Mouse (Mus musculus) gastrocnemius, adult 2 months (tissue): ENCODE measurements around the gene Acsl1. TPM values are rescaled to one million over a fixed set of nuclear protein-coding genes. Genes with fewer than 3 reads are reported as not detected.

ENCODE experiments used
- DNase-seq: peaks from one replicate; pipeline ENCODE4 v3.0.0; 2022
- H3K27ac ChIP-seq: fragments of 200-600 bp; 2 replicates; pipeline ENCODE4 v1.8.1; 2022; ENCODE audit warnings: mild to moderate bottlenecking
- H3K4me3 ChIP-seq: fragments of 200-600 bp; 2 replicates; pipeline ENCODE4 v1.8.1; 2022; ENCODE audit warnings: mild to moderate bottlenecking, moderate library complexity
- CTCF ChIP-seq: fragments of 200-600 bp; IDR thresholded peaks from 2 replicates; pipeline ENCODE4 v1.8.1; 2022; ENCODE audit warnings: antibody characterized with exemption, mild to moderate bottlenecking, moderate library complexity
- intact Hi-C: fragments of 180-260 bp; cut with DNase I; formaldehyde crosslinking; loops from one replicate; pipeline ENCODE4 v1.15.1; 2025
- long read RNA-seq, 2 experiments: library from polyadenylated mRNA; stranded (forward); transcript quantifications; one replicate each; pipeline ENCODE4 v2.0.0; 2021
- total RNA-seq, 2 experiments: library from RNA; stranded (reverse); gene quantifications; 2 replicates each; pipeline ENCODE4 v1.2.3; 2021

The Acsl1 gene
- 100 to 1,000 TPM; 224 to 367 TPM for total RNA-seq
- long read RNA-seq, experiment 1, transcript Acsl1-203 (21 exons, 3,429 nt): minor isoform, 87 of 296 reads
- long read RNA-seq, experiment 1, transcript Acsl1-201 (21 exons, 3,897 nt): major isoform, 142 of 296 reads
- long read RNA-seq, experiment 1, partial matches to known transcripts: 34 of 296 reads
- long read RNA-seq, experiment 1, other reads (novel, unspliced or antisense): 30 of 296 reads
- long read RNA-seq, experiment 2, transcript Acsl1-201 (21 exons, 3,897 nt): major isoform, 122 of 290 reads
- long read RNA-seq, experiment 2, transcript Acsl1-203 (21 exons, 3,429 nt): minor isoform, 109 of 290 reads
- long read RNA-seq, experiment 2, partial matches to known transcripts: 36 of 290 reads
- long read RNA-seq, experiment 2, other reads (novel, unspliced or antisense): 22 of 290 reads

- intact Hi-C loops: loop anchor here (2.0 to 10.0 kb wide), 4 partner anchors 41 to 226 kb away; no protein-coding TSS in a partner anchor
- peak; percentile 100 for DNase-seq
- H3K27ac ChIP-seq: peak within 1 kb of the TSS; percentile 96
- H3K4me3 ChIP-seq: peak within 1 kb of the TSS; percentile 96
- no peak for TF ChIP-seq CTCF
These were observed at the start of gene Acsl1 for GRCm38 (mm10) chr8:46470792-46471781. Gene Acsl1, plus strand, starts transcription at chr8:46471037.

DNA sequence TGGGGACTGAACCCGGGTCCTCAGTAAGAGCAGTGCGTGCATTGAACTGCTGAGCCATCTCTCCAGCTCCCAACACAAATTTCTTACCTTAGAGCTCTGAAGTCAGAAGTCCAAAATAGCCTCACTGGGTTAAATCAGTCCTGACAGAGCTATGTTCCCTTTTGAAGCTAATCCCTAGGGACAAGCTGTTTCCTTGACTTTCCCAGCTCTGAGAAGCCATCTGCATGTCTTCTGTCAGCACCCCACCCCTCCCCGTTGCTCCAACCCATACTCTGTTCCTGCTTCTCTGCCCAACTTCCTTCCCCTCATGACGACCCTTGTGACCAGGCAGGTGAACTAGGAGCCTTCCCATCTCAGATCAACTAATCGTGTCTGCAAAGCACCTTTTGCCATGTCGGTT, 49.3 kb upstream of the Acsl1 start:
- Histone ChIP-seq H3K4me3 (no peak overlapping the region), H3K27ac (peak overlapping the region; percentile 73)
- TF ChIP-seq CTCF: no peak
- intact Hi-C loops: no loop called here
- peak; percentile 27 for DNase-seq

GRCm38 (mm10) chr8:46427940-46428339, 42.9 kb upstream of the Acsl1 start:
- no peak overlapping the region for H3K27ac ChIP-seq
- intact Hi-C loops: loop anchor here (5.0 kb wide), 1 partner anchor 39 kb away; no protein-coding TSS in a partner anchor
- H3K4me3 ChIP-seq: no peak overlapping the region
- no peak for DNase-seq
- no peak for TF ChIP-seq CTCF

- DNase-seq: peak; percentile 22
- H3K27ac ChIP-seq: peak overlapping the region; percentile 35; the same call in 1 of the 2 replicates
- intact Hi-C loops: loop anchor here (5.0 kb wide), 1 partner anchor 37 kb away; no protein-coding TSS in a partner anchor
- no peak for TF ChIP-seq CTCF
- no peak overlapping the region for H3K4me3 ChIP-seq
These were observed 41.0 kb upstream of the Acsl1 start for GRCm38 (mm10) chr8:46429871-46430270.

- H3K4me3 ChIP-seq: no peak overlapping the region
- no peak for DNase-seq
- intact Hi-C loops: no loop called here
- H3K27ac ChIP-seq: no peak overlapping the region
- TF ChIP-seq CTCF: no peak
These were observed 38.9 kb upstream of the Acsl1 start for GRCm38 (mm10) chr8:46431921-46432320.

DNA sequence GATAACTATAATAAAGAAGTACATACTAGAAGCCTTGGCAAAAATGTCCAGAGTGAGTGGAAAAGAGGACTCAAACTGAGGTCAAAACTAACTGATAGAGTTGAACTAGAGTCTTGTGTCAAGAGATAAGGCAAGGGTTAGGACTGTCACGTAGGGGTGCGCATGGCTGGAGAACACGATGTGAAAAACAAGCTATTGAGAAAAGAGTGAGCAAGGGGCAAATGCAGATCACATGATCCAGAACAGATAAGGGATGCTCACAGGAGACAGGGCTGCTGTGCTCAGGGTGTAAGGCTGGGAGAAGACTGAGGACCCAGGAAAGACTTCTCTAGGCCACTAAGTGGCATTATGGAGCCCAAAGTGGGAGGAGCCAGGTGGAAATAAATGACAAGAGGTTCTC, 38.3 kb upstream of the Acsl1 start:
- H3K27ac ChIP-seq: no peak overlapping the region
- no peak overlapping the region for H3K4me3 ChIP-seq
- TF ChIP-seq CTCF: no peak
- intact Hi-C loops: no loop called here
- no peak for DNase-seq

- no peak for TF ChIP-seq CTCF
- Histone ChIP-seq H3K4me3 (no peak overlapping the region), H3K27ac (no peak overlapping the region)
- no peak for DNase-seq
- intact Hi-C loops: no loop called here
These were observed 37.2 kb upstream of the Acsl1 start for GRCm38 (mm10) chr8:46433656-46434055.

GRCm38 (mm10) chr8:46438491-46438890, 32.3 kb upstream of the Acsl1 start:
- TF ChIP-seq CTCF: no peak
- Histone ChIP-seq H3K27ac (no peak overlapping the region), H3K4me3 (no peak overlapping the region)
- DNase-seq: no peak
- intact Hi-C loops: no loop called here

DNA sequence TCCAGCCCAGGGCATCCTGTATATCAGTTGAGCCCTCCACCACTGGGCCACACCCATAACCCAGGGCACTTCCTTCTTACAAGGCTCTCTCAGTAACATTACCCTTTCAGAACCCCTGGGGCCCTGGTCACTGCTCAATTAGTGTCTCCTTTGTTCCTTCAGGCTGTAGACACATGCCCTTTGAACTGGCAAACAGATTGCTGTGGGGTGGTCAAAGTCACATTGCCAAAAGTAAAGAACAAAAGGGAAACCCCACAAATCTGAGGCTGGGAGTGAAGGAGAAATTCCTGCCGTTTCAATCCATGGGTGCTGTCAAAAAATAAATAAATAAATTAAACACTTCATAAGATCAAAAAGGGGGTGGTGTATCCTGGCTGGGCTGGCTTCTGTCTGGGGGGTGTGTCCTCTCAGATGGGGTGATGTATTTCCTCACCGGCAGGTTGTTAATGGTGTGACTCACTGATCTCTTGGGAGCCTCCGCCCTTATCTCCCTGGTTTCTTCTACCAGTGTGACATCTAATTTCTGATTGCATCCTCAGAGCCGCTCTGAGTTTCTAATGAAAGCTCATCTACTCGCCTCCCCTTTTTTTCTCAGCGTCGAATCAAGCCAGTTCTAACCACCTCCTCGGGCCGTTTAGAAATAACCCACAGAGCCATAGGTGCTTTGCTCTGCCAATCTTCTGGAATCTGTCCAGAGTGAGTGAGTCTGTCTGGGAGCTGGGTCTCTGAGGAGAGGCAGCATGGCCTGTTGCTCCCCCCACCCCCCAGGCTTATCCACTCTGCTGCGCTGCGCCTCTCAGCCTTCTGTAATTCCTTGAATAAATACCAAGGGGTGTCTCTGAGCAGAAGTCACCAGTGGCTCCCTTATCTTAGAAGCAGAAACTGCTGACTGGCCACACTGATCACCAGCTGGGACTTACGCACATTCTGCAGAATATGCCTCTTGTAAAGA, 24.6 kb upstream of the Acsl1 start:
- no peak overlapping the region for H3K4me3 ChIP-seq
- intact Hi-C loops: no loop called here
- no peak for DNase-seq

DNA sequence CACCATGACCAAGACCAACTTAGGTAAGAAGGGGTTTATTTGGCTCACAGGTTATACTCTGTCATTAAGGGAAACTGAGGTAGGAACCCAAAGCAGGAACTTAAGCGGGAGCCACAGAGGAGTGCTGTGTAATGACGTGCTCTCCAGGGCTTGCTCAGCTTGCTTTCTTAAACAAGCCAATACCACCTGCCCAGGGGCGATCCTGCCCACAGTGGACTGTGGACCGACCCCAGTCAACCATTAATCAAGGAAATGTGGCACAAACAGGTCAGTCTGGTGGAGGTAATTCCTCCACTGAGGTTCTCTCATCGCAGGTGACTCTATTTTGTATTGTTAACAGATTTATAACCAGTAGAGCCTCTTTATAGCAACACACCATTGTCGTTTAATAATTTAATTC, 23.5 kb upstream of the Acsl1 start:
- intact Hi-C loops: no loop called here
- no peak overlapping the region for H3K27ac ChIP-seq

More for the DNA sequence above, 24.6 kb upstream of the Acsl1 start:
- H3K27ac ChIP-seq: no peak overlapping the region
- TF ChIP-seq CTCF: no peak

DNA sequence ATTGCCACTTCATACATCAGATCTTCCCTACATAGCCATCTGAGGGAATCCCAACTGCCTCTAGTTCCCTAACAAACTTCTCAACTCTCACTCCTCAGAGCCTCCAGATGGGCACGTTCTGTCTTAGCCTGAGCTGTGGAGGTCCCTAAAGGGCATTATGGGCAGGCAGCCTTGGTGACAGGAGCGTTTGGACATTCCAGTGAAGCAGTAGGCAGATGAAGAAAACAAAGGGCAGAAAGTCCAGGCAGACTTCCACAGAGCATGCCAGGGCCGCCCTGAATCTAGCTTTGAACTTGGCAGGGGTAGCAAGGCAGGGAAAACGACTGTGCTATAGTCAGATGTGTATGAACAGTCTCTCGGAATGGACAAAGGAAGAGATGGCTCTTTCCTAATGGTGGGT, 22.2 kb upstream of the Acsl1 start:
- DNase-seq: no peak
- intact Hi-C loops: no loop called here
- H3K27ac ChIP-seq: no peak overlapping the region
- no peak overlapping the region for H3K4me3 ChIP-seq
- no peak for TF ChIP-seq CTCF

More for the DNA sequence above, 23.5 kb upstream of the Acsl1 start:
- no peak for DNase-seq
- H3K4me3 ChIP-seq: no peak overlapping the region
- TF ChIP-seq CTCF: no peak

DNA sequence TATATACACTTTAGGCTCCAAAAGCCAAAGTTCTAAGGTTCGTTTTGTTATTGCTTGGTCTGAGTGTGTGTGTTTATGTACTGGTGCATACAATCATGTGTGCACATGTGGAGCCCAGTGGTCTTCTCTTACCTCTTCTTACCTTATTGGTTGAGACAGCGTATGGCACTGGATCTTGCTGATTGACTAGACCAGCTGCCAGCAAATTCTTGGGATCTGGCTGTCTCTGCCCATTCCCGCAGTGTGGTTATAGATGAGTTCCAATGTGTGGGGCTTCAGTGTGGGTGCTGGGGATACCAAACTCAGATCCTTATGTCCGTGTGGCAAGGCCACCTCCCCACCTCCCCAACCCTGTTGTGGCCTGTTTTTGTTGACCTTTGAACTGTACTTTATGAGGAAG, 21.8 kb upstream of the Acsl1 start:
- Histone ChIP-seq H3K27ac (no peak overlapping the region), H3K4me3 (no peak overlapping the region)
- intact Hi-C loops: no loop called here
- no peak for TF ChIP-seq CTCF
- no peak for DNase-seq
